Mouse (Mus musculus): ENCODE measurements around the gene Acvr1b. TPM values are rescaled to one million over a fixed set of nuclear protein-coding genes. Genes with fewer than 3 reads are reported as not detected.

The Acvr1b gene
- total RNA-seq (2014; fragmentation: Nextera tagmentation): not detected in 2 replicates
- total RNA-seq (2017): under 0.01 and 0.12 TPM in 2 replicates
- not detected in 2 replicates for polyA plus RNA-seq (2012)

GRCm38 (mm10) chr15:101173421-101174211 is at the start of gene Acvr1b:
TSS of gene Acvr1b (plus strand) at chr15:101174067.
- Histone ChIP-seq H3K4me3 (ENCODE audit: low read depth, low read length) (no peak within 1 kb of the TSS), H3K9me3 (replicated peaks) (peaks cover 63% of the 10 kb centered on the region), H3K27me3 (ENCODE audit: insufficient read depth, low read length) (no peaks in the 10 kb centered on the region), H3K36me3 (replicated peaks) (no peaks in the 10 kb centered on the region), H3K4me1 (ENCODE audit: insufficient read depth, low read depth, low read length) (no peaks in the 10 kb centered on the region)
- TF ChIP-seq CTCF (IDR thresholded peaks at IDR 0.05; ENCODE audit: low read depth, low read length): no peak
- no peak for TF ChIP-seq TAL1 (conservative IDR thresholded peaks at IDR 0.05; ENCODE audit: low read depth, low read length)
- no peak for TF ChIP-seq POLR2AphosphoS5 (IDR thresholded peaks at IDR 0.05; ENCODE audit: insufficient replicate concordance, low read depth, low read length)
- TF ChIP-seq GATA1 (IDR thresholded peaks at IDR 0.05; ENCODE audit: borderline replicate concordance, low read length): no peak
- no peak for TF ChIP-seq GATA2 (IDR thresholded peaks at IDR 0.05; ENCODE audit: borderline replicate concordance, low read depth, low read length)
- ATAC-seq (ENCODE audit: extremely low read depth, insufficient number of reproducible peaks, low FRiP score, poor library complexity, severe bottlenecking) (no peak), DNase-seq (ENCODE audit: low spot score) (no peak)

GRCm38 (mm10) chr15:101125561-101125960 is 48.3 kb upstream of the Acvr1b start:
- TF ChIP-seq CTCF (IDR thresholded peaks at IDR 0.05; ENCODE audit: low read depth, low read length): no peak
- no peak for TF ChIP-seq POLR2AphosphoS5 (IDR thresholded peaks at IDR 0.05; ENCODE audit: insufficient replicate concordance, low read depth, low read length)
- TF ChIP-seq GATA1 (IDR thresholded peaks at IDR 0.05; ENCODE audit: borderline replicate concordance, low read length): no peak
- no peak for TF ChIP-seq TAL1 (conservative IDR thresholded peaks at IDR 0.05; ENCODE audit: low read depth, low read length)
- no peak for TF ChIP-seq GATA2 (IDR thresholded peaks at IDR 0.05; ENCODE audit: borderline replicate concordance, low read depth, low read length)
- H3K4me3 ChIP-seq (ENCODE audit: low read depth, low read length): no peak overlapping the region
- DNase-seq (ENCODE audit: low spot score): no peak
- H3K4me1 ChIP-seq (ENCODE audit: insufficient read depth, low read depth, low read length): no peaks in the 10 kb centered on the region
- ATAC-seq (ENCODE audit: extremely low read depth, insufficient number of reproducible peaks, low FRiP score, poor library complexity, severe bottlenecking): no peak
- H3K27me3 ChIP-seq (ENCODE audit: insufficient read depth, low read length): no peaks in the 10 kb centered on the region
- no peaks in the 10 kb centered on the region for H3K36me3 ChIP-seq (replicated peaks)
- peaks cover 84% of the 10 kb centered on the region for H3K9me3 ChIP-seq (replicated peaks)

- no peak for DNase-seq (ENCODE audit: low spot score)
- Histone ChIP-seq H3K27me3 (ENCODE audit: insufficient read depth, low read length) (no peaks in the 10 kb centered on the region), H3K9me3 (replicated peaks) (peaks cover 87% of the 10 kb centered on the region), H3K4me1 (ENCODE audit: insufficient read depth, low read depth, low read length) (no peaks in the 10 kb centered on the region), H3K4me3 (ENCODE audit: low read depth, low read length) (no peak overlapping the region), H3K36me3 (replicated peaks) (no peaks in the 10 kb centered on the region)
- ATAC-seq (ENCODE audit: extremely low read depth, insufficient number of reproducible peaks, low FRiP score, poor library complexity, severe bottlenecking): no peak
- TF ChIP-seq CTCF (IDR thresholded peaks at IDR 0.05; ENCODE audit: low read depth, low read length) (no peak), GATA2 (IDR thresholded peaks at IDR 0.05; ENCODE audit: borderline replicate concordance, low read depth, low read length) (no peak), TAL1 (conservative IDR thresholded peaks at IDR 0.05; ENCODE audit: low read depth, low read length) (no peak), POLR2AphosphoS5 (IDR thresholded peaks at IDR 0.05; ENCODE audit: insufficient replicate concordance, low read depth, low read length) (no peak), GATA1 (IDR thresholded peaks at IDR 0.05; ENCODE audit: borderline replicate concordance, low read length) (no peak)
Observed at GRCm38 (mm10) chr15:101126876-101127544, 46.9 kb upstream of the Acvr1b start.

GRCm38 (mm10) chr15:101128181-101129089 is 45.4 kb upstream of the Acvr1b start, which contains the start of gene Acvrl1:
TSS of gene Acvrl1 (plus strand) at chr15:101128522.
- DNase-seq (ENCODE audit: low spot score) (no peak), ATAC-seq (ENCODE audit: extremely low read depth, insufficient number of reproducible peaks, low FRiP score, poor library complexity, severe bottlenecking) (no peak)
- no peaks in the 10 kb centered on the region for H3K27me3 ChIP-seq (ENCODE audit: insufficient read depth, low read length)
- H3K9me3 ChIP-seq (replicated peaks): peaks cover 85% of the 10 kb centered on the region
- TF ChIP-seq CTCF (IDR thresholded peaks at IDR 0.05; ENCODE audit: low read depth, low read length): no peak
- TF ChIP-seq POLR2AphosphoS5 (IDR thresholded peaks at IDR 0.05; ENCODE audit: insufficient replicate concordance, low read depth, low read length): no peak
- TF ChIP-seq TAL1 (conservative IDR thresholded peaks at IDR 0.05; ENCODE audit: low read depth, low read length): no peak
- TF ChIP-seq GATA2 (IDR thresholded peaks at IDR 0.05; ENCODE audit: borderline replicate concordance, low read depth, low read length): no peak
- TF ChIP-seq GATA1 (IDR thresholded peaks at IDR 0.05; ENCODE audit: borderline replicate concordance, low read length): no peak
- no peaks in the 10 kb centered on the region for H3K4me1 ChIP-seq (ENCODE audit: insufficient read depth, low read depth, low read length)
- H3K4me3 ChIP-seq (ENCODE audit: low read depth, low read length): no peak within 1 kb of the TSS; the same call in 1 of the 2 replicates
- no peaks in the 10 kb centered on the region for H3K36me3 ChIP-seq (replicated peaks)

GRCm38 (mm10) chr15:101129412-101129811 is 44.5 kb upstream of the Acvr1b start:
- ATAC-seq (ENCODE audit: extremely low read depth, insufficient number of reproducible peaks, low FRiP score, poor library complexity, severe bottlenecking) (no peak), DNase-seq (ENCODE audit: low spot score) (no peak)
- H3K36me3 ChIP-seq (replicated peaks): no peaks in the 10 kb centered on the region
- no peaks in the 10 kb centered on the region for H3K4me1 ChIP-seq (ENCODE audit: insufficient read depth, low read depth, low read length)
- no peak overlapping the region for H3K4me3 ChIP-seq (ENCODE audit: low read depth, low read length)
- TF ChIP-seq POLR2AphosphoS5 (IDR thresholded peaks at IDR 0.05; ENCODE audit: insufficient replicate concordance, low read depth, low read length) (no peak), GATA2 (IDR thresholded peaks at IDR 0.05; ENCODE audit: borderline replicate concordance, low read depth, low read length) (no peak), GATA1 (IDR thresholded peaks at IDR 0.05; ENCODE audit: borderline replicate concordance, low read length) (no peak), TAL1 (conservative IDR thresholded peaks at IDR 0.05; ENCODE audit: low read depth, low read length) (no peak), CTCF (IDR thresholded peaks at IDR 0.05; ENCODE audit: low read depth, low read length) (no peak)
- H3K27me3 ChIP-seq (ENCODE audit: insufficient read depth, low read length): no peaks in the 10 kb centered on the region
- H3K9me3 ChIP-seq (replicated peaks): peaks cover 90% of the 10 kb centered on the region
